In the genomic region with DNA sequence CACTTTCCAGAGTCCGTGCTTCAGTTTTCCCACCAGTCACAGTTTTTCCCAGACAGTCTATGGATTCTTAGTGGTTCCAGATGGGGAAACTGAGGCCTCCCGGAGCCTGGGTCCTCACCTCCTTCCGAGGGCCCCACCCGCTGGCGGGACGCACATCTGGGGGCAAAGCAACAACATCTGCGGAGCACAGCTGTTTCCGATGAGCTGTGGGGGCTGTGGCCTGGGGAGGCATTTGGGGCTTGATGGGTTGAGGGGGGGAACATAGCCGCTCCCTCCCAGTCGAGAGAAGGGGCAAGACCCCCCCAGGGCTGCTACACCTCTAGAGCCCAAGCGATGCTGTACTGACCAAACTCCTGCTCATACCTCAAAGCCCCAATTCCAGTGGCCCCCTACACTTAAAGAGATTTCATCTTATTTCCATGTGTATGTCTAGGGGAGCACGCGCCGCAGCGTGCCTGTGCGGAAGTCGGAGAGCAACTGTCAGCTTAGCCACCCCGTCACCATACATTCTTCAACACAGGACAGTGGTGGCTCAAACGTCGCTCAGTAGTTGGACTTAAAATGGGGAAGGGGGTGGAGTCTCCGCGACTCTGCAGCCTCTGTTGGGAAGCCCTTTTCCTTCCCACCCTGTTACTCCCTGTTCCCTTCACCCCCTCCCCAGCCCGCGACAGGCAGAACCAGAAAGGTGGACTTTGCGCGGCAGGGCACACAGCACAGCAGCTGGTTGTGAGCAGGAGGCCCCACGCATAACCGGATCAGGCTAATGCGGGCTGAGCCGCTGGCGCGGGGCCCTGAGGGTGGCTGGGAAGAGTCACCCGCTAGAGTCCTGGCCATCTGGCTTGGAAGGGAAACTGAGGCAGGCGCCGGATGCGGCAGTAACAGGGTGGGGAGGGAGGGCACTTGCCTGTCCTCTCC, we compare ENCODE assay signal across 10 mouse cellular contexts. TPM values are rescaled to one million over a fixed set of nuclear protein-coding genes. Genes with fewer than 3 reads are reported as not detected.
A peak's percentile ranks its signal among the peaks of the same experiment; 100 is the strongest.
DNase-seq lines count a peak whose midpoint lies in the region; ATAC-seq and TF ChIP-seq lines count a peak whose summit lies in the region.
"Had no signal": no experiment of that assay in that cellular context is flagged by ENCODE, and none has a peak within 500 bp of the region (broad histone marks: within the 10 kb centered on the region; RNA-seq: fewer than 3 reads in every experiment).

No protein-coding gene starts in this region.

- peak overlapping the region; percentile 22 for H3K4me2 ChIP-seq in heart, embryonic 13.5 days
- peak overlapping the region; percentile 12 for H3K4me2 ChIP-seq in stomach, postnatal 0 days (replicated peaks; ENCODE audit: low read depth)

- no peaks in the 10 kb centered on the region for H3K36me3 ChIP-seq in heart, embryonic 13.5 days
- 0 out of 2 replicates have a peak, but pooled peaks cover 3% of the 10 kb centered on the region for H3K36me3 ChIP-seq in limb, embryonic 10.5 days
- H3K36me3 ChIP-seq in stomach, postnatal 0 days (ENCODE audit: control insufficient read depth, insufficient read depth, low read length) = no peaks in the 10 kb centered on the region

- H3K4me1 ChIP-seq in heart, embryonic 13.5 days = peaks cover 32% of the 10 kb centered on the region
- peaks cover 71% of the 10 kb centered on the region for H3K4me1 ChIP-seq in limb, embryonic 10.5 days
- no peaks in the 10 kb centered on the region; the same call in 1 of the 2 replicates for H3K4me1 ChIP-seq in stomach, postnatal 0 days (replicated peaks; ENCODE audit: control insufficient read depth, insufficient read depth)

- H3K27me3 ChIP-seq in heart, embryonic 13.5 days (replicated peaks) = peaks cover 97% of the 10 kb centered on the region
- peaks cover 85% of the 10 kb centered on the region for H3K27me3 ChIP-seq in limb, embryonic 10.5 days (ENCODE audit: low read depth, poor library complexity, severe bottlenecking)
- no peaks in the 10 kb centered on the region for H3K27me3 ChIP-seq in stomach, postnatal 0 days (ENCODE audit: control insufficient read depth, insufficient read depth, low read length)

- H3K4me3 ChIP-seq in heart, embryonic 13.5 days = peak overlapping the region; percentile 14; the same call in 1 of the 2 replicates
- H3K4me3 ChIP-seq in limb, embryonic 10.5 days = peak overlapping the region; percentile 26
- no peak overlapping the region for H3K4me3 ChIP-seq in stomach, postnatal 0 days (ENCODE audit: low read depth, low read length)

- no peak for TF ChIP-seq EP300 in stomach, postnatal 0 days (optimal IDR thresholded peaks at IDR 0.05)

- peaks cover 8% of the 10 kb centered on the region; the same call in 1 of the 2 replicates for H3K9me3 ChIP-seq in heart, embryonic 13.5 days
- no peaks in the 10 kb centered on the region; the same call in 1 of the 2 replicates for H3K9me3 ChIP-seq in limb, embryonic 10.5 days (replicated peaks)
- H3K9me3 ChIP-seq in stomach, postnatal 0 days (ENCODE audit: control insufficient read depth, low read length) = no peaks in the 10 kb centered on the region

- ATAC-seq in heart, embryonic 13.5 days (ENCODE audit: extremely low read depth, insufficient number of reproducible peaks, low FRiP score, low TSS enrichment) = no peak
- ATAC-seq in stomach, postnatal 0 days (ENCODE audit: low FRiP score, low TSS enrichment) = no peak

- 12% methylated on average over 36 of the region's 36 CpGs for WGBS in heart, embryonic 13.5 days
- 12% methylated on average over 36 of the region's 36 CpGs for WGBS in limb, embryonic 10.5 days
- WGBS in stomach, postnatal 0 days = 19% methylated on average over 36 of the region's 36 CpGs

- no peak for DNase-seq in heart, postnatal 36 days
- peak; percentile 55 for DNase-seq in retina, postnatal 1 day
- DNase-seq in retina, embryonic 14.5 days (ENCODE audit: low spot score) = no peak
- DNase-seq in limb, embryonic 10.5 days (ENCODE audit: low spot score) = no peak
- DNase-seq in stomach, postnatal 0 days (ENCODE audit: low spot score) = no peak
- no peak for DNase-seq in right cerebral cortex, postnatal 25 days
- no peak for DNase-seq in cerebellum, adult 11 months
- DNase-seq: cerebellum, adult 9-11 months had no signal

- no peak overlapping the region for H3K27ac ChIP-seq in heart, embryonic 13.5 days (replicated peaks)
- H3K27ac ChIP-seq in limb, embryonic 10.5 days = no peak overlapping the region
- H3K27ac ChIP-seq in stomach, postnatal 0 days (replicated peaks) = no peak overlapping the region

- TF ChIP-seq CTCF in stomach, postnatal 0 days (IDR thresholded peaks at IDR 0.05; ENCODE audit: low read depth) = no peak

- 0 out of 2 replicates have a peak overlapping the region, but pooled peaks have one; percentile 11 for H3K9ac ChIP-seq in heart, embryonic 13.5 days
- H3K9ac ChIP-seq in stomach, postnatal 0 days (ENCODE audit: low read length) = no peak overlapping the region

- intact Hi-C loops in heart, postnatal 36 days (cut with DNase I) = loop anchor here (5.0 kb wide), 1 partner anchor 77 kb away; no protein-coding TSS in a partner anchor

RNA-seq across cellular contexts. Expression of gene Nrtn, which starts 2.8 kb away (rescaled TPM):
- 7.9 and 8.6 TPM in 2 replicates for polyA plus RNA-seq in heart, embryonic 13.5 days (2015; fragmentation: Nextera tagmentation; extraction: Ambion mirVana)
- 10 to 100 TPM; 27.5 to 29.4 TPM for total RNA-seq in heart, postnatal 36 days (2021)
- 10.8 and 12.7 TPM in 2 replicates for polyA plus RNA-seq in limb, embryonic 10.5 days (2016; fragmentation: Nextera tagmentation; extraction: Ambion mirVana)
- polyA plus RNA-seq in stomach, postnatal 0 days (2015; fragmentation: Nextera tagmentation; extraction: Ambion mirVana) = 32.4 and 37.9 TPM in 2 replicates
- total RNA-seq: megakaryocyte-erythroid progenitor cell, adult 5-6 weeks had no signal

RNA-seq across cellular contexts. Expression of gene Dus3l, which starts 10.0 kb away (rescaled TPM):
- 31.9 and 33.2 TPM in 2 replicates for polyA plus RNA-seq in heart, embryonic 13.5 days (2015; fragmentation: Nextera tagmentation; extraction: Ambion mirVana)
- total RNA-seq in heart, postnatal 36 days (2021) = 10 to 100 TPM; 18.8 to 20.3 TPM
- 46.0 and 50.3 TPM in 2 replicates for polyA plus RNA-seq in limb, embryonic 10.5 days (2016; fragmentation: Nextera tagmentation; extraction: Ambion mirVana)
- 22.9 and 24.4 TPM in 2 replicates for polyA plus RNA-seq in stomach, postnatal 0 days (2015; fragmentation: Nextera tagmentation; extraction: Ambion mirVana)

RNA-seq across cellular contexts. Expression of gene Prr22, which starts 15.5 kb away (rescaled TPM):
- 0.78 and 1.0 TPM in 2 replicates for polyA plus RNA-seq in heart, embryonic 13.5 days (2015; fragmentation: Nextera tagmentation; extraction: Ambion mirVana)
- under 1 TPM in 1 of 2 experiments, not detected in 1; 0.58 TPM for total RNA-seq in heart, postnatal 36 days (2021)
- 1.5 and 2.2 TPM in 2 replicates for polyA plus RNA-seq in limb, embryonic 10.5 days (2016; fragmentation: Nextera tagmentation; extraction: Ambion mirVana)
- 0.38 and 0.65 TPM in 2 replicates for polyA plus RNA-seq in stomach, postnatal 0 days (2015; fragmentation: Nextera tagmentation; extraction: Ambion mirVana)

RNA-seq across cellular contexts. Expression of gene Vmac, which starts 36.7 kb away (rescaled TPM):
- 12.7 and 13.3 TPM in 2 replicates for polyA plus RNA-seq in heart, embryonic 13.5 days (2015; fragmentation: Nextera tagmentation; extraction: Ambion mirVana)
- 1 to 10 TPM; 3.1 to 4.9 TPM for total RNA-seq in heart, postnatal 36 days (2021)
- 12.8 and 15.5 TPM in 2 replicates for polyA plus RNA-seq in limb, embryonic 10.5 days (2016; fragmentation: Nextera tagmentation; extraction: Ambion mirVana)
- 19.0 and 22.8 TPM in 2 replicates for polyA plus RNA-seq in stomach, postnatal 0 days (2015; fragmentation: Nextera tagmentation; extraction: Ambion mirVana)

RNA-seq across cellular contexts. Expression of gene Ndufa11, which starts 37.0 kb away (rescaled TPM):
- polyA plus RNA-seq in heart, embryonic 13.5 days (2015; fragmentation: Nextera tagmentation; extraction: Ambion mirVana) = 783 and 886 TPM in 2 replicates
- total RNA-seq in heart, postnatal 36 days (2021) = 100 to 1,000 TPM; 847 to 875 TPM
- 425 and 437 TPM in 2 replicates for polyA plus RNA-seq in limb, embryonic 10.5 days (2016; fragmentation: Nextera tagmentation; extraction: Ambion mirVana)
- polyA plus RNA-seq in stomach, postnatal 0 days (2015; fragmentation: Nextera tagmentation; extraction: Ambion mirVana) = 584 and 595 TPM in 2 replicates
